Mouse (Mus musculus): ENCODE measurements around the gene Lipe.
A peak's percentile ranks its signal among the peaks of the same experiment; 100 is the strongest.
"Not testable (repeated sequence)": the region's sequence is repeated elsewhere in the genome, so short reads cannot be mapped to it uniquely, and the experiment has no call there.

Gene Lipe

DNA sequence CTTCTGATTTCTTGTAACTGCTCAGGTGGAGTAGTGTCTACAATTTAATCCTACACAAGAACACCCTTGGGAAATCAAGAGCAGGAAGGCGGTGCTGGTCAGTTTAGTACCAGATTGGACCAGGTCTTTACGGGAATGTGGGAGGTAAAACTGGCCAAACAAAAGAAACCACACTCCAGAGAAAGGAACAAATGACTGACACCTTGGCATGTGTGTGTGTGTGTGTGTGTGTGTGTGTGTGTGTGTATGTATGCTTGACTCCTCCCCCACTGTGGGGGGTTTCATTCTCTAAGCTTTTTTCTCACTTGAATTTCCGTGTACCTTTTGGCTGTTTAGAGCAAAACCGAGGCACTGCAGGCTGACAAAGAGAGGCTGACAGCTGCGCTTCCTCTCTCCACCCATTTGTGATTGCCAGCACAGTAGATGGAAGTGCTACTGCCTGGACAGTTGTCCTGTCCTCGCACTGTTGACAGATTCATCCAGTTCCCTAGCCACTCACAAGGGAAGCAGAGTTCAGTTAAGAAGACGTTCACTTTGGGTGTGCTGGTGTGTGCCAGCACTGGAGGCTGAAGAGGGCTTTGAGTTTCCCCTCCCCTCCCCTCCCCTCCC, 14.4 kb upstream of the Lipe start, which contains the start of gene Cxcl17:
TSS of gene Cxcl17 (minus strand) at position 54 of the 609 bp plus-strand sequence.
- DNase-seq (ENCODE audit: low spot score in 2 of 2) = no peak

DNA sequence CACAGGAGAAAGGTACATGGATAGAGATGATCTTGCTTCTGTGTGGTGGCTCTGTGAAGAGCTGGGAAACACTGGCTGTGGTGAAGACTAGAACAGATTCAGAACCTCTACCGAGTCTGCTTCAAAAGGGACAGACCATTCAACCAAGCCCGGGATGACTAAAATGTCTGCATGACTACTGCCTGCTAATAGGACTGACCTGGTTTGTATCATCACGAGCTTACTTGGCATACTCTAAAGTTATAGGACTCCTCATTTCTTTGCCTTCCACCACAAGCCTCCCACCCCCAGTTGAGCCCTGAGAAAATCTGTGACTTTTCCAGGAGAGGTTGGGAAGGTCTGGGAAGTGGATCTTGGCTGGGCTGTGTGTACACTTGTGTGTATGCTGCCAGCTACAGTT, 13.4 kb upstream of the Lipe start:
- DNase-seq (ENCODE audit: low spot score in 2 of 2) = no peak

DNA sequence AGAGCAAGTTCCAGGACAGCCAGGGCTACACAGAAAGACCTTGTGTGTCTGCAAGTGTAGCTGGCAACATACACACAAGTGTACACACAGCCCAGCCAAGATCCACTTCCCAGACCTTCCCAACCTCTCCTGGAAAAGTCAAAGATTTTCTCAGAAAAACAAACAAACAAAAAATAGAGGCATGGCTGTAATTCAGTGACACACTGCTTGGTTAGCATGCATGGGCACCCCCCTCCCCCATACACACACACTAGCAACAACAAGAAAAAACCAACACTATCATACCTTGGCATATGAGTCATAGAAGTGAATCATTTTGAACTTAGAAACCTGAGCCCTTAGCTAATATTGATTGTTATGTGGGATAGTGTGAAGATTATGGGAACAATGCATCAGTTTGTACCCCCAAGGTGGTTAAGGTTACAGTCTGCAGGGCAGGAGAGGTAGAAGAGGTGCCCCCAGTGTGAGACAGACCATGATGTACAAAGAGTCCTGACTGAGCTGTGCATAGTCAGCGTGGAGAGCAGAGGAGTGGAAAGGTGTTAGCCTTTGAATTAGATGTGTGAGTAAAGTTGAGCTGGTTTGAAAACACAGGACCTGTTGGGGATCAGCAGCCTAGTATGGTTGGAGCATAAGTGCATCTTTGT, 12.6 kb upstream of the Lipe start:
- no peak for DNase-seq (ENCODE audit: low spot score in 2 of 2)

DNA sequence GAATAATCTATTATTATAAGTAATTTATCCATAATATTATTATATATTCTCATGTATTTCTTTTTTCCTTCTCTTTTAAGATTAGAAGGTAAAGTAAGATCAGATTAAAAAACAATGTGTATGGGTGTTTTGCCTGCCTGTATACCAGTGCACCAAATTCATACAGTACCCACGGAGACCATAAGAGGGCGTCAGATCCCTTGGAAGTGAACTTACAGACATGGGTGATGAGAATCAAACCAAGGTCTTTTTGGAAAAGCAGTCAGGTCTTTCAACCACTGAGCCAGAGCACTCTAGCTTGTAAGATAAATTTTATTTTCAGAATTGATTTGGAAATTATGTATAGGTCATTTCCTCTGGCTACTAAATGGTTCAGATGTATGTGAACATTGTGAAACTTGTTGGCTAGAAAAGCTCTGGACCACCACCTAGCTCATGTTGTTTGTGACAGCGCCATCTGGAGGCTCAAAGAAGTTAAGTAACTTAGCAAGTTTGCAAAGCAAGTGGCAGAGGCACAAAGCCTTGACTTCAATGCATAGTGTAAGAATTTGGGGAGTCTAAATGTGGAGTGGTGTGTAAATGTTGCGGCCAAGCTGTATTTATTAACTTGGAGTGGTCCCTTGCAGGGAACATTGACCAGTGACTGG, 10.7 kb upstream of the Lipe start:
- no peak for DNase-seq (ENCODE audit: low spot score in 2 of 2)

DNA sequence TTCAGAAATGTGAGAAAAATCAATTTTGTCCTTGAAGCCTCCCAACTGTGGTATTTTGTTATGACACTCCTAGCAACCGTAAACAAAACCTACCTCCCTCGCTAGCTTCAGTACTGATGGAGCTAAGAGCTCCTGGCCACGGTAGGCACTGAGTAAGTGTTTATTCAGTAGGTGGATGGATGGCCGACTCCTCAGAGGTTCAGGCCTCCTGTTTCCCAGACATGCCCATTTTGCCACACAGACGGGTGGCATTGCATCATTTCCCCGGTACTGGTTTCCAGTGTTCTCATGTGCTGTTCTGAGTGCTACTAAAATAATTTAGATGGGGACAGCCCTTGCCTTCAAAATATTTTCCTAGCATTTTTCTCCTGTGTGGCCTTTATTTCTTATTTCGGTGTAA, 8.0 kb upstream of the Lipe start:
- DNase-seq (ENCODE audit: low spot score in 2 of 2) = no peak

DNA sequence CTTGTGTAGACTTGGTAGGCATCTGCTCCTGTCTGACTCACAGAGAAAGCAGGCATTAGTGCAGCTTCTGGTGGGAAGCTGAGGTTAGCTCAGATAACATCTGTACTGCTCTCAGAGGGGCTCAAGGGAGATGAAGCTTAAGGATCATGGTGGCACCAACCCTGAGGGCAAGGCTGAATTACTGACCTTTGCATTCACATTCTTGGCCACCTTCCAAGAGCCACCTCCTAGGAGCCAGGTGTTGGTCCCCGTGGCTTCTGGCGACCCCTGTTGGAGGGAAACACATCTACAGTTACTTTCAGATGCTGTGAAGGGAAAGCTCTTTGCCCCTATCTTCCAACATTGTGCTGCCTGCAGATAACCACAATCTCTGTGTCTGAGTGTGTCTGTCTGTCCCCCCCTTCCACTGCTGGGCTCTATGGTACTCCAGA, 4.2 kb upstream of the Lipe start:
- DNase-seq (ENCODE audit: low spot score in 2 of 2) = no peak

DNA sequence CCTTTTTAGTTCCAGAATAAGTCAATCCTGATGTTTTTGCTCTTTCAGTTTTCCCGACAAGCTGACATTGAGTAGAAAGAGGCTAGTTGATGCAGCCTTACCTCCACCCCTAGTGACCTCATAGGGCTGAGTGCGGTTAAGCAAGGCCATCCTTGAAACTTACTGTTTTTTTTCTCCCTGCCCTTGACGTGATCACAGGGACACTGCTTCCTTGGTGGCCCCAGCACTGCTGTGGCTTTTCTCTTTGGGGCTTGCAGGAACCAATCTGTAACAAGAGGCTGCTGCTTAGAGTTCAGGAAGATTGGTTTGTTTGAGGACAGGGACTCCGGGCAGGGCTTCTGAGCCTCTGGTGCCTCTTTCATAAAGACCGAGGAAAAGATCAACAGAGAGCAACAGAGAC, 3.5 kb upstream of the Lipe start:
- DNase-seq (ENCODE audit: low spot score in 2 of 2) = no peak

DNA sequence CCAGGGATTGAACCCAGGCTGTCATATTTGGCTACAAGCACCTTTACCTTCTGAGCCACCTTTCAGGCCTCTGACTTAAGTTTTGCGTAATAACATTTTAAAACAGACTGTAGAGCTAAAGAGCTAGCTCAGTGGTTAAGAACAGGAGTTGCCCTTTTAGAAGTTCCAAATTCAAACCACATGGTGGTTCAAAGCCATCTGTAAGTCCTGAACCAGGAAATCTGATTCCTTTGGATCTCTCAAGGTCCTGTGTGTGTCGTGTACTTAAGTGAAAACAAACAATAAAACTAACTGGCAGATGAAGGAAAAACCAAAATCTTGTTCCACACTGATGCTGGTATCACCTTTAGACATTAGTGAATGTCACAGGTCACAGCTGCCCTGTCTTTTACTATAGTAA, 3.0 kb upstream of the Lipe start:
- DNase-seq (ENCODE audit: low spot score in 2 of 2) = no peak

DNA sequence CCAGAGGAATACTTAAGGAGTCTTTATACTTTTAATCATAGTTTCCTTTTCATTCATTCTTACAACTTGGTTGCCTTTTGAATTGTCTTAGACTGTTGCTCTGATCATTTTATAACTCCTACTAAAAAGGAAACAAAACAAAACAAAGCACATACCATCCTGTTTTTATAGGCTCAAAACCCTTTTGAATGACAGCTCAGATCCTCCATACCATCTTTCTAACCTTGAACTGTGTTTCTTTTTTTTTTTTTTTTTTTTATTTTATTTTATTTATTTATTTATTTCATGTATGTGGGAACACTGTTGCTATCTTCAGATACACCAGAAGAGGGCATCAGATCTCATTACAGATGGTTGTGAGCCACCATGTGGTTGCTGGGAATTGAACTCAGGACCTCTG, 518 bp upstream of the Lipe start:
- DNase-seq (ENCODE audit: low spot score in 2 of 2) = not testable (repeated sequence)

DNA sequence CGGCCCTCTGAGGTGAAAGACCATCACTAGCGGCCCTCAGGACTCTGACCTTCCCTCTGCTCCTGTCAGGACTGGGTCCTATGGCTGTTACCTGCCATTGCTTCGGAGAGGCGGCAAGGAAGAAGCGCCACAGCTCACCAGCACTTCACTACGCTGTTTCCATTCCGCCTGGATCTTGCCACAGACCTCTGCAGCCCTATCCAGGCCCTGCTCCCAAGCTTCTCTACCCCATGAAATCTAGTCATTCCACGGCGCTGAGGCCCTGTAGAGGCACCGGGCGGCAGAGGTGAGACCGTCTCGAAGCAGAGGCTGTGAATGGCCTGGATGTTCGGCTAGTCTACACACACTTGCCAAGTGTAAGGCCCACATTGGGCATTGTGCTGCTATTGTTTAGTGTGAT, 1.9 kb downstream of the Lipe start:
- DNase-seq (ENCODE audit: low spot score in 2 of 2) = no peak

DNA sequence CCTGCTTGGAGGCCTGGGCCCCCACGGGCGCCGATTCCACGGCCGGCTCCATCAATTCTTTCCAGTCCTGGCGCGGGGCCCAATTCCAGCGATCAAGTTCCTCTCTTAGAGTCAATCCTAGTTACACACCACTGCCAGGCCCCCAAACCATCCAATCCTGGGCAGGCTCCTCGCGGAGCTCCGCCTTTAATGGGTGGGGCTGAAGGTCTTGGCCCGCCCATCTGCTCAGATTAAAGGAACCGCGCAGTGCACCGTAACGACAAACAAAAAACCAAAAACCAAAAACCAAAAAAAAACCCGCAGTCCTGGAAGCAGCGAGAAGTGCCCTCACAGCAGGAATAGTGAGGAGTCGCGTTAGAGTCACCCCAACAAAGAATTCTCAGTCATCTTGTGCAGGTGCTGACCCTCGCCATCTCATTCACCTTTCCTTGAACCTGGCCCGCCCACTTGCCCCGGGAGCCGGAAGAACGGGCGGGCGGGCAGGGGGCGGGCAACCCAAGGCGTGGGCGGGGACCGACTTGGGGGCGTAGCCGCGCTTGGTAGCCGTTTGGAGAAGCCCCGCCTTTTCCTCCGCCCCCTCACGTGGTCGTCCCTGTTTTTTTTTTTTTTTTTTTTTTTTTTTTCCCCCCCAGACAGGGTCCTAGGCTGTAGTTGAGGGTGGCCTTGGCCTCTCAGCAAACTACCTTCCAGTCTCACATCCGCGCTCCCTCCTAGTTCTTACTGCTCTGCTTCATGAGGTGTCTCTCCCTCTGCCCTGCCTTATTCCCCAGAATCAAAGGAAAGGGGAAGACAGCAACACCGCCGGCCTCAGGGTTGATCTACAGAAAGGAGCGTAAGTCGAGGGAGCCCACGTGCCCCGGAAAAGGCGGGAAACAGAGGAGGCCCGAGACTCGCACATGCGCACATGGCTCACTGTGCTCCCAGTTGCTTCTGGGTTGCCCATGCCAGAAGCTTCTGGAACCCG, 2.7 kb downstream of the Lipe start:
- peak; percentile 80 to 88 for DNase-seq (ENCODE audit: low spot score in 2 of 2)

DNA sequence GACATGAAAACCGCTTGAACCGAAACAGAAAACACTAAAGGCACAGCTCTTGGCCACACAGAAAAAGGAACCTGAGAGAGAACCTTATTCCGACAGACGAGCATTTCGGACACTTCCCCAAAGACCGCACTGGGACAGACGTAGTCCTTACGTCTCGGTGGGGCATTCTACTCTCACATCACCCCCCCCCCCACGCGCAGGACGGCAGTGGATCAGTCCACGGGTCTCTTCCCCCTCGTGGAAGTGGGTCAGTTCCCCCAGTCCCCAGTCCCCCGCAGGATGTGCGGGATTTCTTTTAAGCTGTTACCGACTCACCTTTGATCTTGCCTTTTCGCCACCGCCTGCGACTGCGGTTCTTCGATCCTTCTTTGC, 3.3 kb downstream of the Lipe start:
- no peak for DNase-seq (ENCODE audit: low spot score in 2 of 2)

DNA sequence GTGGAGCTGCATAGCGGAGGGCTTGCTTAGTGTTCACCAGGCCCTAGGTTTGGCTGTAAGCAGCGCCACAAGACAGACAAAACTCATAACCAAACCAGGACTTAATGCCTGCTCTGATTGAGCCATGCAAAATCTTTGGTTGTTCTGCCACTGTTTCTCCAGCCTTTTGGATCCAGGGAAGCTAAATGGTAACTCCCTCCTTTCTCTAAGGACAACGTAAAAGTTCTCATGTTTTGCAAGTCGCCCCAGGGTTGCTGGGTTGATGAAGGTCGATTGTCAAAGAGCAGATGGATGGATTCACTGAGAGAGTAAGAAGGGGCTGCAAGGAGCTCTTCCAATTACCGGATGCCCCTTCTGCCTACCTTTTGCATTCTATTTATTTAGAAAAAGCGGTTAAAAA, 3.8 kb downstream of the Lipe start:
- no peak for DNase-seq (ENCODE audit: low spot score in 2 of 2)

DNA sequence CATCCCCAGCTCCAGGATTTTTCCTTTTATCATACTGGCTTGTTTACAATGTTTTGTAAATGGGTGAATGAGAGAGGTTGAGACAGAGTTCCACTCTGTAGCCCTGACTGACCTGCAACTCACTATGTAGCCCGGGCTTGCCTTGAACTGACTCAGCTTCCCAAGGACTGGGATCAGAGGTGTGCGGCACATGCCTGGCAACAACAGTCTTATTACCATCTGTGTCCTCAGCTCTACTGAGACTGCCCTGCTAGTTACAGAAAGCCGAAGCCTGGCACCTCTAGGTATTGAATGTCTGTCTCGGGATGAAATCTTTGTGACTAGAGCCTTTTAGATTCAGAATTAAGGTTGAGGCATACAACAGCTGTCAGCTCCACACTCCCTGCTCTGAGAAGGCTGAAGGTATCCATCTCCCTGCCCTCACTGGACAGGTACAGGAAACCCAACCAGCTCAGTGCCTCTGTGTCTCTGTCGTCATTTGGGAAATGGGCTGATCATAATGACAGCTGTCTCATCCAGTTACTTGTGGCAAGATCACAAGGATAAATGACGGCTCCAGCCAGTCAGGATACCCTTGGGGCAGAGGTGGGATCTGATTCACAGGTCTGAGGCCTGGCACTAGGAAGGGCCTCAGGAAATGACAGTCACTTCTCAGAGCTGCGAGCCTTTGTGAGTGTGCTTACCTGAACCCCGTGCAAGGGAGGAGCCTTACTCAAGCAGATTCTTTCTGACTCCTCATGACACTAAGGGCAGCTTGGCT, 4.9 kb downstream of the Lipe start:
- no peak for DNase-seq (ENCODE audit: low spot score in 2 of 2)

DNA sequence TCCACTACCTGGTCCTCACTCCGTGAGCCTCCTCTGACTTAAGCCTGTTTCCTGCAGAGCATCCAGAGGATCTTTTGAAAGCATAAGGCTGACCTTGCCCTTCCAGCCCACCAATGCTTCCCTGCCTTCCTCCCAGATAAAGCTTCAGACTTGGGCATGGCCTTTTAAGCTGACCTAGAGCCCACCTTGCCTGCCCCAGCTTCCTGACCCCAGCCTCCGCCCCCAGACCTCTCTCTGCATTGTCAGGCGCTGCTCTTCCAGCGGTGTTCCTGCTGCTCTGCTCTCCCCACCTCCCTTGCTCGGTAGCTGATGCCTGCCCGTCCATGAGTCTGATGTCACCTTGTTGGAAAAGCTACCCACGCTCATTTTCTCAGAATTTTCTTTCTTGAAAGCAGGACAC, 5.7 kb downstream of the Lipe start:
- no peak for DNase-seq (ENCODE audit: low spot score in 2 of 2)

DNA sequence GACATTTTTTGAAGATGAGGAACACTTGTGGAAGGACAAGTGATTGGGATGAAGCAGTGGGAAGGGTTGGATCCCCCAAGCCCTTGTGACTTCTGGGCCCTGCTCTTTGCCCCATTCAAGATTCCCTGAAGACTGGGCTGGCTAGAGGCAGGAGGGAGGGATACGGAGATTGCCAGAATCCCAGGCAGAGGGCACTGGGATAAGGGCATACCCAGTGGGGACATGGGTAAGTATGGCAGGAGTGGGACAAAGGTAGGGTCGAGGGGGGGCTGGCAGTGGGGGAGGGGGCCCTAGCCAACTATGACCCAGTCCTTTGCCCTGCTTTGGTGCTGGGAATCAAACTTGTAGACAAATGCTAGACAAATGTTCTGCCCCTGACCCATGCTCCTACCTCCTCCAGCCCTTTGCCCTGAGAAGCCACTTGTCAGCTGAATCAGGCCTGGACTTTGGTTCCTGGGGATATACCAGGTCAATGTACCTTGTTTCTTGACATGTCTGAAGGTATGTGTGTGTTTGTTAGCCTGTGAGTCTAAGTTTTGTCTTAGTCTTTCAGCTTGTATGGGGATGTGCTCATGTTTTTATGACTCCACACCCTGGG, 6.6 kb downstream of the Lipe start:
- DNase-seq (ENCODE audit: low spot score in 2 of 2) = no peak

DNA sequence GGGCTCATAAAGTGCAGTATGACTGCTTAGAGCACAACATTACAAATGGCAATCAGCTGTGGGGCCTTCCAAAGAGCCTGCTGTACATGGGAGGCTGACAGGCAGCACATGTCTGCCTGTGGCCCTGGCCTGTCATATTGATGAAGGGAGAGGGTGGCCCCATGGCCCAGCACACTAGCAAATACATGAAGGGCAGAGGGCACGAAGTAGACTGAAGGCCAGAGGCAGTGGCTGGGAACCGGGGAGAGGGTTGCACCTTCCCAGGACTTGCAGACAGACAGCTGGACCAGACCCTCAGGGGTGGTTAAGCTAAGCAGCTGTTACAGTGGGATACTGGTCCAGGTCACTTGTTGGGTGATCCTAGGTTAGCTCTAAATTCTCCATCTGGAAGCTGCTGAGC, 7.5 kb downstream of the Lipe start:
- no peak for DNase-seq (ENCODE audit: low spot score in 2 of 2)

DNA sequence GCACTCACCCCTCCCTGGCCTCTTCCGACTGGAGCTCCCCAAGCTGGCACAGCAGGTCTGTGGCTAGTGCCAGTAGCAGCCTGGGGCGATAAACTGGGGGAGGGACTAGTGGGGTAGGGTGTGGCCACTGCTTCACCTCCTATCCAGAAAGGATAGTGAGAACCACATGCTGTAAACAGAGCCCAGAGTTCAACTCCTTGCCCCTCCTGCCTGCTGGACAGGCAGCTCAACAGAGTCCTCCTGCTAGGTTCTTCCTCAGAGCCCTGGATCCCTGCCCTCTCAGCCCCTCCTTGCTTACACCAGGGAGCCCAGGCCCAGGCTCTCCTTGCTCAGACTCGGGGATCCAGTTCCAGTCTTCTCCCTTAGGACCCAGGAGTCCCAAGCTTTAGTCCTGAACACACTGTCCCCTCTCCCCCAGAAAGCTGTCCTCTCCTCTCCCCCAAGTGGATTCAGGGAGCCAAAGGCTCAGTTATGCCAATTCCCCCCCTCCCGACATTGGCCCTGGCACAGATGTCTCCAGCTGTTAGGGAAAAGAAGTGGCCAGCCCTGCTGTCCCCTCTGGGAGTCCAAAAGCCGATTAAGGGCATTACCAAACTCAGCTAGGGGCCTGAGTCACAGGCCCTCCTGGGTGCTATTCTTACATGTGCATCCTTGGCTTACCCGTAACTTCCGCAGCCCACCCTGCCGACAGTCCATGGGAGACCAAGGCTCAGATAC, 8.3 kb downstream of the Lipe start:
- no peak for DNase-seq (ENCODE audit: low spot score in 2 of 2)

DNA sequence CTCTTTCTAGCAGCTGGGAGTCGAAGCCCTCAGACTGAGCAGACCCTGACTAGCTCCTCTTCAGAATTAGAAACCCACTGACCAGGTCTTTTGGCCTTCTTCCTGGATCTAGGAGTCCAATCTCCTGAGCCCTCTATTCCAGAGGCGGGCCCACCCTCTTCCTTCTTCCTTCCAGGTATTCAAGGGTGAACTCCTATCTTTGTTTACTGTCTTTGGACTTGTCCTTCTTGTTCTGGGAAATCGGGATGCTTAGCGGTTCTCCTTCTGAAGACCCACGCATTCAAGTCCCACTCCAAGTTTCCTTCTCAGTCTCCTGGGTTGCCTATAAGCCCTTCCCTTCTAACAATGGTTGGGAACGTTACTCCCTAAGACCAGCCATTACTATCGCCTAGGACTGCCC, 9.6 kb downstream of the Lipe start:
- no peak for DNase-seq (ENCODE audit: low spot score in 2 of 2)

DNA sequence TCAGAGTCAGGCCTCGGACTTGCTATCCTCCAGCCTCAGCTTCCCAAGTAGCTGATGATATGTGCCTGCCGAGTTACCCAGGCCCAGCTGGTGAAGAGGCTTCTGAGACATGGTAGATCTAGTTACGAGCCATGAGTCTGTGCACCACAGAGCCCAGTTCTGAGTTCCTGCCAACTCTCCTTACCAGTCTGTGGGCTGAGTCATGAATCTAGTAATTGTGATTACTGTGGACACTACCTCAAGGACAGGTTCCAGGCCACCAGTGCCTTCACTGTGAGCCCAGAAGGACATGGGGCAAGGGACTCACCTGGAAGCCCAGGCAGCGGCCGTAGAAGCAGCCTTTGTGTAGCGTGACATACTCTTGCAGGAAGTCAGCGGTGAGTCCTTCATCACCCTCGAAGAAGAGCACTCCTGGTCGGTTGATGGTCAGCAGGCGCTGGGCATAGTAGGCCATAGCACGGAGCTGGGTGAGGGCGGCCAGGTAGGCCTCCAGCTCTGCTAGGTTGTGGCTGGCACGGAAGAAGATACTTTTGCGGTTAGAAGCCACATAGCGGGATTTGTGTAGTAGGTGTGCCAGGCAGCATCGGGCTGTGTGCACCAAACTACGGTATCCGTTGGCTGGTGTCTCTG, 10.6 kb downstream of the Lipe start:
- DNase-seq (ENCODE audit: low spot score in 2 of 2) = no peak

All from spleen, postnatal 14 days (tissue).